Mouse (Mus musculus): Measurements from ENCODE around the gene Stoml3.

DNA sequence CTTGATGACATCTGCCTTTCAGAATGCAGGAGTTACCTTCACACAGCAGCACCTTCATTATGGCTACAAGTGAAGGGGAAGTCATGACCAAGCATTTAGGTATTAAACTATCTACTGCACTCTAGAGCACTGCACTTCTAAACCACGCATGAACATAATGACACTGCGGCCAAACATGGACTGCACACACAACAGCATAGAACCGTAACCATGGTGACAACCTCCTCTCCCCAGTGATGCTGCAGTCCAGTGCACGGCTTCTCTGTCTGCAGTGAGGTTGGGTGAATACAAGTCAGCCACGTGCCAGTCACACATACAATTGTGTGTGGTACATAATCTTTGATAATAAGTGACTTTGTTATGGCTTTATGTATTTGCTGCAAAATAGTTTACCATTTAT lies 42.9 kb upstream of the Stoml3 start:
- TF ChIP-seq CHD2 (IDR thresholded peaks at IDR 0.05; ENCODE audit: low read depth, low read length) (no peak), ZC3H11A (IDR thresholded peaks at IDR 0.05; ENCODE audit: borderline replicate concordance, low read depth, low read length) (no peak), MAFK (IDR thresholded peaks at IDR 0.05; ENCODE audit: insufficient read depth, low read depth, low read length) (no peak)

All from ES-E14 (cell line).